Mouse (Mus musculus) B cell, adult 62 days (primary cell): ENCODE results near the gene Gm17359. TPM values are rescaled to one million over a fixed set of nuclear protein-coding genes. Genes with fewer than 3 reads are reported as not detected.

Experiments
- total RNA-seq: library from RNA; stranded (reverse); gene quantifications from 4 replicates; pipeline ENCODE4 v1.2.4, GENCODE M21; 2023

Gene Gm17359
- not detected in 4 replicates for total RNA-seq

GRCm38 (mm10) chr3:79336044-79336766 is at the start of gene Gm17359:
Gene Gm17359 (plus strand): TSS chr3:79336661.

Other genes with a start within 250 kb of the Gm17359 start
- gene Rapgef2, start 50.1 kb upstream of the Gm17359 start, total RNA-seq, result 12.3 to 15.6 TPM (median 13.6 TPM) in 4 replicates
- 0.14 to 0.33 TPM (median 0.28 TPM) in 3 of 4 replicates, not detected in the other for gene Fnip2, start 231.1 kb downstream of the Gm17359 start, total RNA-seq